Mouse (Mus musculus): ENCODE data around the gene Fuz.
"Not testable (repeated sequence)": the region's sequence is repeated elsewhere in the genome, so short reads cannot be mapped to it uniquely, and the experiment has no call there.

The Fuz gene

GRCm38 (mm10) chr7:44861429-44861816, 34.5 kb upstream of the Fuz start:
- no peak for DNase-seq

DNA sequence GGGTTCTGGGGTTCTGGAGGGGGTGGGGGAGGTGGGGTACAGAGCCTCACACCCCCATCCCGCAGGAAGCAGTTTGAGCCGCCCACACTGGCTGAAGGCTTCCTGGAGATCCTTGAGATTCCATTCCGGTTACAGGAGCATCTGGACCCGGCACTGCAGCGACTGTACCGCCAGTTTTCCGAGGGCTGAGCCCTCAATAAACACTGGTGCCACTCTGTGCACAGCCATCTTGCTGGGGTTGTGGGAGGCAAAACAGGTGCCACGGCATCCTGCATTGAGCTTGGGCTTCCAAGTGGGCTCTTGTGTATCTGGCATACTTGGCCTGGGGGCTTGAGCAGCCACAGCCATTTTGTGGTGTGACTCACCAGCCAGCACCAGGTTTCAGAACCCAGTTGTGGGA, 33.4 kb upstream of the Fuz start:
- DNase-seq: no peak

- DNase-seq: no peak
Measured at GRCm38 (mm10) chr7:44863210-44863609, 32.7 kb upstream of the Fuz start.

- DNase-seq: no peak
Measured at GRCm38 (mm10) chr7:44863982-44864494, 31.8 kb upstream of the Fuz start.

DNA sequence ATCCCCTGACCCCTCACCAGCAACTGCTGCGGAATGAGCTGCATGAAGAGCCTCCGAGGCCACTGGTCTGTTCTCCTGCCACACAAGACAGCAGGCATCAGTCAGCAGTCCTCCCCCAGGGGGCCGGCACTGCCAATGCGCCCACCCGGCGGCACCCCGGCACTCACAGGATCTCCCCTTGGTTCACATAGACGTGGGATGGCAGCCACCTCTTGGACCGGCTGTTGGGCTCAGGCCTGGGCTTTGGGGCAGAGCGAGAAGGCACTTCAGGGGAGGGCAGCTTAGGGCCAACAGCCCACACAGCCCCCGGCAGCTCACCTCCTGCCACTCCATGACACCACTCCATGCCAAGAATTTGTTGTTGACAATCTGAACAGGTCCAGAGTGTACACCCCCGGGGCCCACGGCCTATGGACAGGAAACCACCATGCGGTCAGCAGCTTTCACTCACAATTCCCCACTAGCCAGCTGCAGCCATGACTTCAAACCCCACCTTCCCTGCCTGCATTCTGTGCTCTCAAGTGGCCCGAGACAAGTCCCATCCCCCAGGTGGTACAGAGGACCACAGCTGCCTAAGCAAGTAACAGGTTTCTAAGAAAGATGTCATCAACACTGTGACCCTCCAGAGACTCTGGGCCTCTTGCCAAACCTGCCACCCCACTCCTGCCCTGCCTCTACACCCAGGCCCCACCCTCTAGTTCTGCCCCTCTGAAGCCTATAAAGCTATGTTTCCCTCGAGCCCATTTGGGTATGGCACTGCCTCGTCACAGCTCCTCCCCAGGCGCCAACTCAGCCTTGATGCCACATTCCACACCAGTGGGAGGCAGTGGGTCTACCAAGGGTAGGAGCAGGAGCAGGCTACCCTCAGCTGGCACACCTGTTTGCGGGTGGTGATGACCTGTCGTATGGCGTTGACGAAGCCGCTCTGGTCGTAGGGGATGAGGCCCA, 31.0 kb upstream of the Fuz start:
- no peak for DNase-seq

DNA sequence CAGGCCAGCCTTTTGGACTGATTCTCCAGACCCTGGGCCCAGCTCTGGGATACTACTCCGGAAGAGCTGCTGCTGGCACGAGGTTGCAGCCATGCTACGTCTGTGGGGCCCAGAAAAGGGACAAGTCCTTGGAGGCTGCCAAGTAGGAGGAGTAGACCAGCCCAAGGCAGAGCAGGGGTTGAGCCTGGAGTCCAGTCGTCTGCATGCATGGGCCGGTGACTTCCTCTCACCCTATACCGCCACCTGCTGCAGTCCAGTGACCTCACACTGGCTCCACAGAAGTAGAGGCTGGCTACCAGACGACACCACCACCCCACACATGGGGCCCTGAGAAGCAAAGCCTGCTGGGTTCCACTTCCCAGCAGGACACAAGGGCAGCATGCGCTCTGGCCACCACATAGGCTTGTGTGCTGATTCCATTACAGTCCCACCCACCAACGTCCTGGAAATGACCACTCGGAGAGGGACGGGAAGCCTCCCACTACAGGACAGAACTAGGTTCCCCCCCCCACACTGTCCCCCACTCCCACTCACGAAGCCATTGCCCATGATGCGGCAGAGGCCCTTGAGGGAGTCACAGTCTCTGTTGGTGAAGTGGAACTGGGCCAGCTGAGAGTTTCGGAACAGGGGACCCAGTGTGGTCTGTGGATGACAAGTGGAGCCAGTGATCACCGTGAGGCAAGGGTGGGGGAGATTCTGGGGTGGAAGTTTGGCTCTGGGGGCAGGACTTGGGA, 29.4 kb upstream of the Fuz start:
- DNase-seq: no peak

- no peak for DNase-seq
Measured at GRCm38 (mm10) chr7:44867010-44867702, 28.7 kb upstream of the Fuz start.

GRCm38 (mm10) chr7:44867802-44868201, 28.1 kb upstream of the Fuz start:
- DNase-seq: no peak

- DNase-seq: no peak
Measured at GRCm38 (mm10) chr7:44868465-44868864, 27.4 kb upstream of the Fuz start.

DNA sequence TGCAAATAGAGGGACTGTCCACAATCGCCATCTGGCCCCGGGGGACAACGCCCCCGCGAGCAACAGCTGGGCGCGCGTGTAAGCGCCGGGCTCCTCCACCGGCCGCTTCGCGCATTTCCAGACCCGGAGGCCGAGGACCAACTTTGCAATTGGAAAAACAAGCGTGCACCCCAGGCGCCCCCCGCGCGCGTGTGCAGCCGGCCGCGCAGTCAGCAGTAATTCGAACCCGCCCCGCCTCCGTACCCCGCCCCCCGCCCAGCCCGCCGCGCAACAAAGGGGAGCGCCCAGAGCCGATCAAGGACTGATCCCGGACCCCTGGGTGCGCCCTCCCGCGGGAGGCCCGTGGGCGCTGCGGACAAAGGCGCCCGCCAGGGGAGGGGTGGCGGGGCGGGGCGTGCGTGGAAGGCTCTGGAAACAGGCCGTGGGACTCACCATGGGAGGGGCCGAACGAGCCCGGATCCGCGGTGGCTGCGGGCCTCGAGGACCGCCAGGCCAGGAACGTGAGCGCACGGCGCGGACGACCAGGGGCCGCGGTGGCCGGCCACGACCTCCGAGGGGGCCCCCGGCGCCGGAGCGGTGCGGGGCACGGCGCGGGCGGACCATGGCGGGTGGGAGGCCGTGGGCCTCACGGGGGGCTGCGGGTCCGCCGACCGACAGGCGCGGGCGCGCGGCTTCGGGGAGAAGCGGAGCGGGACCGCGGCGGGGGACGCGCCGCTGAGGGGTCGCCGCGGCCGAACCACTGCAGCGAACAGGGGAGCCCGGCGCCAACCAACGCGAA, 26.8 kb upstream of the Fuz start:
- peak; percentile 50 for DNase-seq

DNA sequence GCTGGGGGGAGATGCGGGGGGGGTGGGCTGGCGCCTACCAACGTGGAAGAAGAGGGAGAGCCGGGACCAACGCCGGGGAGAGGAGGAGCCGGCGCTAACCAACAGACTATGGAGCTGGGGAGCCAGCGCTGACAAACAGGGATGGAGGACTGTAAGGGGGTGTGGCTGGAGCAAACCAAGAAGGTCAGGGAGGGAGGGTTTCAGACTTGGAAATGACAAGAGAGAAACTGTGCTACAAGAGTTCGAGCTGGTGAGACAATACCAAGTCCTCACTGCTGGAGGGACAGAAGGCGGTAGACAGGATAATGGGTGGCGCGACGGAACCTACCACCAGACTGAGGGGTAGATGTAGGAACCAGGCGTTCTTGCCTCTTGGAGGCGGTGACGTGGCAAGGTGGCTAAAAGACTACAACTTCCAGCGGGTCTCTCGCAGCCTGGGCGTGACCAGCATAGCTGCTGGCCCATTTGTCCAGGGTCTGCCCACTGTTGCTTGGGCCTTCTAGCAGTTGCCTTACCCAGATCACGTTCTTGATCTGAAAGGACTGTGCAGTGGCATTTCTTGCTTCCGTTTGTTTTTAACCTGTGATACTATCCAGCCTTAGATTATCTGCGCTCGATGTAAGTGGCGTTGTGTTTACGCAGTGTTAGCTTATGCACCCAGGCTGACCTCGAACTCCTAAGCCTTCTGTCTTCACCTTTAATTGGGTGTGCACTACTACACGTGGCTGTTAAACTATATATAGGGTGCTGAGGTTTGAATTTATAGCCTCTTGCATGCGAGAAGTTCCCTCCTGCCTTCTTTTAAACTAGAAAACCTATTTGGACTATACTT, 26.0 kb upstream of the Fuz start, which contains the start of gene Ptov1:
Ptov1 (minus strand) TSS at position 92 of the 832 bp plus-strand sequence.
- peak; percentile 93 for DNase-seq

DNA sequence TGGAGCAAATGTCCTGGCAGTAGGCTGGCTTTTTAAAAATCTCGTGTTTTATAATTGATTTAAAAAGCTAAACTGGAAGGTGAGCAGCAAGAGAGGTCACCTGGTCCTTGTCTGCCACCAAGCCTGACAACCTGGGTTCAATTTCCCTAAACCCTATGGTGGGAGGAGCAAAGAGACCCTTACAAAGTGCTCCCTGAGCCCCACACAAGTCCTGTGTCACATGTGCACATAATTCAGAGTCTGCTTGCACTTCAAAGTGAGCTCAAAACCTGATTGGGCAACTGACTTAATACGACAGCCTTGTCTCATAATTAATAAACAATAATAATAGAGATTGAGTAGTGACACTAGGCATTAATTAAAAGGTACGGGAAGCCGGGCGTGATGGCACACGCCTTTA, 25.3 kb upstream of the Fuz start:
- no peak for DNase-seq

GRCm38 (mm10) chr7:44871181-44871580, 24.7 kb upstream of the Fuz start:
- no peak for DNase-seq

DNA sequence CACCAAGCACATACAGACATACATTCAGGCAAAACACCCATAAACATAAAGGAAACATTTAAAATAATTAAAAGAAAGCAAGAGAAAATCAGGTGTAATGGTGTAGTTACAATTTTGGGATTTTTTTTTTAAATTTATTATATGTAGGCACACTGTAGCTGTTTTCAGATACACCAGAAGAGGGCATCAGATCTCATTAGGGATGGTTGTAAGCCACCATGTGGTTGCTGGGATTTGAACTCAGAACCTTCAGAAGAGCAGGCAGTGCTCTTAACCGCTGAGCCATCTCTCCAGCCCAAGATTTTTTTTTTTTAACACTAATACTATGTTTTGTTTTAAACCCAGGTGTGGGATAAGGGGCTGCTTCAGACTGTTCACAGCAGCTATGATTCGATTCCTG, 24.1 kb upstream of the Fuz start:
- not testable (repeated sequence) for DNase-seq

DNA sequence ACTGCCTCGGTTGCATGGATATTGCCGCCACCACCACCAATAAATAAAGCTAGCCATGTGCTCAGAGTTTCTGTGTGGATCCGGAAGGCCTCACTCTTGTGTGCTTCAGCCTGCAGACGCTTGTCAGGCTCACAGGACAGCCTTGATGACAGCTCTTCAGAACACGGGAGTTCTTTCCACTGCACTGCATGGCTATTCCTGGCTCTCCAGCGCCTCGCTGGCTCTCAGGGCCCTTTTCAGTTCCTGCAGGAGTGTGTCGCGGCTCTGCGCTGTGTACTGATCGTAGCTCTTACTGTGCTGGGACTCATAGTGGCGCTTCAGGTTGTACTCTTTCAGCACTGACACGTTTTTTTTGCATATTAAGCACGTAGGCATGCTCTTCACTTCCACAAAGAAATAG, 18.0 kb upstream of the Fuz start:
- DNase-seq: no peak

- no peak for DNase-seq
Measured at GRCm38 (mm10) chr7:44883036-44883435, 12.8 kb upstream of the Fuz start.

DNA sequence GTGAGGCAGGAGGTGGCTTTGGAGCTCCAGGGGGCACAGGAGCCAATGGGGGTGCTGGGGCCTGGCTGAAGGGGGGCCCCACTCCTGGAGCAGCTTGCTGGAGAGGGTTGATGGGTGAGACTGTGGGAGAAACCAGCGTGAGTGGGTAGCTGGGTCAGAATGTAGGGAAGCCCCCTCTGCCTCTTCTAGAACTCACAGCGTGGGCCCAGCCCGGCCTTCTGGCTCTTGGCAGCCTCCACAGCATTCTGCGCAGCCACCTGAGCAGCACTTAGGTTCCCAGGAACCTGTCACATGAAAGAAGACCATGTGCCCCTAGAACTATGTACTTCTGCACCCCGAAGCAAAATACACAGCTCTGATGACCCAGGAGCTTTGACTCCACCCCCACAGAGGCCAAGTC, 11.2 kb upstream of the Fuz start:
- DNase-seq: no peak

DNA sequence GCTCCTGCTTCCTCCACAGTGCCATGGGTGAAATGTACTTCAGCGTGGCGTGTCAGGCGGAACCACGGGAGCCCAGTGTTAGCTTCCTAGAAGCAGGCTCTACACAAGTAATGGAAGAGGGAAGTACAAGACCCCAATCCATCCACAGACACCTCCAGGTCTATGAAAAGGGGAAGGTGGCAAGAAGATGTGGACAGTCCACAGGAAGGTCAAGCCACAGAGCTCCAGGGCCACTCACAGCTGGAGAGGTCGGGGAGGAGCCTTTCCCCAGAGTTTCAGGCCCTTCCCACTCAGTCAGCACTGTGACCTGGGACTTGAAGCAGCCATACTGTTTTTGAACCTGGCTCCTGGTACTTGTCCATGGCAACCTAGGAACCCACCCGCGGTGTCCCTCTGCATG, 8.9 kb upstream of the Fuz start:
- DNase-seq: no peak

- no peak for DNase-seq
Measured at GRCm38 (mm10) chr7:44888256-44889105, 7.4 kb upstream of the Fuz start.

DNA sequence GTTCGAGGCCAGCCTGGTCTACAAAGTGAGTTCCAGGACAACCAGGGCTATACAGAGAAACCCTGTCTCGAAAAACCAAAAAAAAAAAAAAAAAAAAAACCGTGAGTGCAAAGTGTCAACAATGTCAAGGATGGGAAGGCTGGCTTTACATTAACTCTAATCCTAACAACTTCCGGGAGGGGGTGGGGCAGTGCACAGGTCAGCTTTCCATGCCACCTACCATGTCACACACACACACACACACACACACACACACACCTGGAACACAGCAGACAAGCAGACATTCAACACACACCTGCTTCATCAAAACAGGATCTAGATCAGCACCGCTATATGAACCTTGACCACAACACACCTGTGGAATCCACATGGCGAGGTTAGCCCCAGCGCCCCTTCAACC, 5.7 kb upstream of the Fuz start:
- DNase-seq: no peak

DNA sequence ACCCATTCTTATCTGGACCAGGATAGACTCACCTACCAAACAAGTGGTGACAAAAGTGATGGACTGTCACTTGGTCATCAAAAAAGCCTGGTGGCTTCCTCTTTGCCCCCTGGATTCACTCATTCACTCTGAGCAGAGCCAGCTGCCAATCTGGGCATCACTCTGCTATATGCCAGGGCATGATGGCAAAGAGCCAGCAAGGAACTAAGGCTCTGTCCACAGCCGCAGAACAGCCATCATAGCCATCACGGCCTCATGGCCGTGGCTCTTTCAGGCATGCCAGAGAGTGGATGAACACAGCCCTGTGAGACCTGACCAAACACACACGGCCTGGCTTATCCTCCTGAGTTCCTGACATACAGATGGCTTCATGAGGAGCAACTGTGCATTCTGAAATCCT, 5.1 kb upstream of the Fuz start:
- DNase-seq: no peak
